Mouse (Mus musculus) cerebral cortex, adult 2 months (tissue): ENCODE measurements around the gene Hoxc6.

Source experiments
- WGBS: fragments of 180-500 bp; shearing (Covaris S2); methylation state at CpG from one replicate; pipeline ENCODE4 v1.1.7; 2018; 5-methylcytosine and 5-hydroxymethylcytosine counted together

Hoxc6 gene

DNA sequence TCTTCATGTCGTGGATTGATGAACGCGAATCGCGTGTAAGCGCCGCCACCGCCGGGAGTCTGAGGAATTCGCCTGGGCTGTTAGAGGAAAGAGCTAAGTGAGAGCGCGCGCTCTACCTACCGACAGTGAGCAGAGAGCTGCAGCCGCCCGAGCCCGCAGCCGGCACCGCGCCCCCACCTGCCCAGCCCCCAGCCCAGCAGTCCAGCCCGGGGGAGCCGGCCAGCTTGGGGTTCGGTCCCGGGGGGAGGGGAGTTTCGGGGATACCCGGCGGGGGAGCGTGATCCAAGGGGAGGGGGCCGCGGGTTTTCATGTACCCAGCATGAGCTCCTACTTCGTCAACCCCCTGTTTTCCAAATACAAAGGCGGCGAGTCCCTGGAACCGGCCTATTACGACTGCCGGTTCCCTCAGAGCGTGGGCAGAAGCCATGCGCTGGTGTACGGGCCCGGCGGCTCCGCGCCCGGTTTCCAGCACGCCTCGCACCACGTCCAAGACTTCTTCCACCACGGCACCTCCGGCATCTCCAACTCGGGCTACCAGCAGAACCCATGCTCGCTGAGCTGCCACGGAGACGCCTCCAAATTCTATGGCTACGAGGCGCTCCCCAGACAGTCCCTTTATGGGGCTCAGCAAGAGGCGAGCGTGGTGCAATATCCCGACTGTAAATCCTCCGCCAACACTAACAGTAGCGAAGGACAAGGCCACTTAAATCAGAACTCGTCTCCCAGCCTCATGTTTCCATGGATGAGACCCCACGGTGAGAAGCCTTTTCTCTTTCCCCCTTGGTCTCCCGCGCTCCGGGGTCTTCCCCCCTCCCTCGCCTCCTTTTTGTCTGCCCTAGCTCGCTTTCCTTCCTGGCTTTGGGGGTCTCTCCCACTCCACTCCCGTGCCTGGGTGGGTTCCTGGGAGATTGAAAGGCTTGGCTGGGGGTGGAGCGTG is 7.3 kb upstream of the Hoxc6 start, which contains the start of gene Hoxc8:
Hoxc8 (plus strand) TSS at position 147 of the 937 bp plus-strand sequence.
- 3% methylated on average over 69 of the region's 69 CpGs for WGBS

DNA sequence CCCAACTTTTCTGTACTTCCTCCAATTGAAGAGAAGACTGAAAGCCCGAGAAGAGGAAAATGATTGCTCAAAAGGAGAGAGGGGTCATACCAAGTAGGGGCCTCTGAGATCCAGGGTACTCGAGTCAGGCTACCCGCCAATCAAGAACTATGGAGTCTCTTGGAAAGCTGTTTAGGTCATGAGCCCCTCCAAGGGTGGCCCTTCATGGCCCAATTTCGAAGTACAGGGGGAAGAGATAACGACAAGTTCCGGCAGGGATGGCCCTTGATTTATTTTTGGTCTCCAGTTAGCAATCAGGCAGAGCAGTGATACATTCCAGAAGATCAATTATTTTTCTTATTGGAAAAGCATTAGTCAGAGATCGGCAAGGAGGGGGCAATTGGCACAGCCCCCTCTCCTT is 6.3 kb upstream of the Hoxc6 start:
- WGBS = 5% methylated on average over 7 of the region's 7 CpGs

DNA sequence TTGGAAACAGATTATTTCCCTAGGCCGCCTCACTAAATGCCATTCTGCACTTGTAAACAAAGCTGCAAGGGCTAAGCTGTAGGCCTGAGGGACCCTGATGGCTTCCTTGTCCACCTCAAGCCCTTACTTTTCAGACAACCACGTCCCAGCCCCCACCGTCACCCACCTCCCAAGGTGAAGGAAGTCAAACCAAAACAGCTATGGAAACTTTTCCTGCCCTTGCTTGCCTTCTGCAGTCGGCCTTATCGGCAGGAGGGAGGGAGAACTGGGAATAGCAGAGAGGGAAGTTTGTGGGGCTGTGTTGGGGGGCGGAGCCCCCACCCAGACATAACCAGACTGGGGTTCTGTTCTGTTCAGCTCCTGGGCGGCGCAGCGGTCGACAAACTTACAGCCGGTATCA is 5.9 kb upstream of the Hoxc6 start:
- WGBS = 6% methylated on average over 11 of the region's 11 CpGs

DNA sequence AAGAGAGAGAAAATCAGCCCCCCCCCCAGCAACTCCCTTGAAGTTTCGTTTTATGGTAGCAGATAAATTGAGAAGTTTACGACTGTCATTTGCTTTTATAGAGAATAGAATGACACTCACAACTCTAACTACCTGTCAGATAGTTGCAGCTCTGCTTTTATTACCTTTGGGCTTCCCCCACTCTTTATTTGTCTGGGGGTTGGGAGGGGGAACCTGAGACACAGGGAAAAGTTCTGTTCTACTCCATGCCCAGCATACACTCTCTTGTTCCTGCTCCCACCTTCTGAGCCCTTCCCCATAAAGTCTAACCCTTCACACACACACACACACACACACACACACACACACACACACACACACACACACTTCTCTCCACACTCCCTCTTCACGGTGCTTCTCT is 5.2 kb upstream of the Hoxc6 start:
- 5% methylated on average over 3 of the region's 3 CpGs for WGBS

DNA sequence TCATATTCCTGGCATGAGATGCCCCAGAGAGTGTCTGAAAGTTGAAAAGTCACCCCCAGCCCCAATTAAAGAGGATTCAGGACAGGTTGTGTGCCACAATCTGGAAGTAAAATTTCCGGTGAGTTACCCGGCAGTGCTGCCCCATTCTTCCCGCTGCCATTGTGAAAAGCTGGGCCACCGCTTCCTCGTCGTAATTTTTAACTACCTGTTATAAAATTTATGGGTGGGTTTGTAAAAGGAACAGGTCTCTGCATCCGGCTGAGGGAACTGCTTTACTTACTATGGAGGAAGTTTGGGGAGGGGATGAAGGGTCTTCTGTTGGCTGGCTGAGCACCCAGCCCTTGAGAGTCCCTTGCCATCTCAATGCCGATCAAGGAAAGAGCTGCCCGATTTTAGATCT is 1.5 kb upstream of the Hoxc6 start:
- 4% methylated on average over 9 of the region's 9 CpGs for WGBS

DNA sequence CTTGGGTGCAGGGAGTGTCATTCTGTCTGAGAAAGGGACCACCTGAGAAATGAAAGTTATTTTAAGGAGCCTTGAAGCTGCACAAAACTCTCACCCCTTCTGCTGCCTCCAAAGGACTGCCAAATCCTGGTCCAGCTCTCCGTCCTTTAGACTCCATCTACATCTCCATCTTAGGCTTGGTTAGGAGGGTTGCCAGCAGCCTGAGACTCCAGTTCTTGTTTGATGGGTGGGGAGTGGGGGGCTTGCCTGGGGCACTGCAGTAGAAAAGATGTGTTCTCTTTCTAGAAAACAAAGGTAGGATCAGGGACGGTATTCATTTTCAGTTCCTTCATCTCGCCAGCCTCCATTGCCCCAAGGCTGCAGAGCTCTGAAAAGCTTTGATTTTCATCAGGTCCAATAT is 626 bp upstream of the Hoxc6 start:
- WGBS = 7% methylated on average over 3 of the region's 3 CpGs

DNA sequence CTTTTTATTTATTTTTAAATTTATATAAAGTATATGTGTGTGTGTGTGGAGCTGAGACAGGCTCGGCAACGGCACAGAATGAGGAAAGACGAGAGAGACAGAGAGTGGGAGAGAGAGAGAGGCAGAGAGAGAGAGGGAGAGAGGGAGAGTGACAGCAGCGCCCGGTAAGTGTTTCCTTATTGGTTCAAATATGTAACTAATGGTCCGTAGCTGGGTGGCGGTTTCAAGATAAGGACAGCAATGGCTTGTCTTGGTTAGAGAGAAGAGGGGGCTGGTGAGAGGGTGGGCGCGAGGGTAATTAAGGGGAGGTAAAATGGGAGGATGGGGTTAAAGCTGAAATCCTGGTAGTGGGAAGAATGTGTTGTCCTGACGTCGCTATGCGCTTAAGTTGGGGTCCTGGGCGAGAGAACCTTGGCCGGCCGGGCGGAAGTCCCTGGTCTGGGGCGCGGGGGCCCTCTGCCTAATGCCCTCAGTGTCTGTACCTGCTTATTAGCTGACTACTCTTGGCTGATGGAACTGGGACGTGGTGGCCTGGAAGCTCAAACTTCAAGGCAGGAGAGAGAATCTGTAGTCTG is 638 bp downstream of the Hoxc6 start:
- WGBS = 3% methylated on average over 19 of the region's 19 CpGs

DNA sequence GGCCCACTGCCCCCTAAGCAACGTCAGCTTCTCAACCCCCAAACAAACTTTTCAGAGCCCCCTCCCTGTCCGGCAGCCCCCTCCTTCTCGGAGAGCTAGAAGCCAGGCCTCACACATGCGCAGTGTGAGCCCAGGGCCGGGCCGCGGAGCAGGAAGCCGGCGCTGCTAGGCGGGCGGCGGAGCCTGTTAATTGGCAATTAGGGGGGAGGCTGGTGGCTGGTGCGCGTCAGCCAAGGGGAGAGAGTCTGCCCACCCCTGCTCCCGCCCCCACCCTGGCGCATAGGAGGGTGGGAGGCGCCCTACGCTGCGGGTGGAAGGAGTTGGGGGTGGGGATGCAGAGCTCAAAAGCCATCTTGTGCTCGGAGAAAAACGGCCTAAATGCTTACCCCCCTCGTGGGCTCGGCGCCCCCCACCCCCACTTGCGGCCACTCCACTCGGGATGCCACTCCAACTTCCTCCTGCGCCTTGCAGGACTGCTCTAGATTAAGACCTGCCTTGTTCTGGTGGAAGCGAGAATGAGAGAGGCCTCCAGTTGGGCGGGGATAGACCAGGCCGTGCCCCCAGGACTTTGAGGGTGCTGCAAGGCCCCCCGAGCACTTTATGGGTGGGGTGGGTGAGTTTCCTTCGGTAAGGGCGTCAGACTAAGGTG is 1.2 kb downstream of the Hoxc6 start:
- WGBS = under 1% methylated on average over 33 of the region's 33 CpGs

DNA sequence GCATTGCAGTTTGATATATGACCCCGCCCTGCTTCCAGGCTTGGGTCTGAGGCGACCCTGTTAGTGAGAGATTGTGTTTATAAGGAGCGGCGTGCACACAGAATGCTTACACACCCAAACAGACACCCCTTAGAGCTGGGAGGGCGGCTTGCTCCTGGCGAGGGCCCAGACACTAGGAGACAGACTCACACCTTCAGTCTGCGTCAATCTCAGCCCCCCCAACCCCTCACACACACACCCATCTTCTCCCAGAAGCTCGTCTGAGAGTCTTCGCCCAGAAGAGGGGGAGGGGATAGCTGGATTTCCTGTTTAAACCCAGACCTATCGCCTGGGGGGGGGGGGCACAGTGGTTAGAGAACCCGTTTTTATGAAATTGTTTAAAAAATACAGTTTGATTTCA is 1.9 kb downstream of the Hoxc6 start:
- 7% methylated on average over 11 of the region's 11 CpGs for WGBS

DNA sequence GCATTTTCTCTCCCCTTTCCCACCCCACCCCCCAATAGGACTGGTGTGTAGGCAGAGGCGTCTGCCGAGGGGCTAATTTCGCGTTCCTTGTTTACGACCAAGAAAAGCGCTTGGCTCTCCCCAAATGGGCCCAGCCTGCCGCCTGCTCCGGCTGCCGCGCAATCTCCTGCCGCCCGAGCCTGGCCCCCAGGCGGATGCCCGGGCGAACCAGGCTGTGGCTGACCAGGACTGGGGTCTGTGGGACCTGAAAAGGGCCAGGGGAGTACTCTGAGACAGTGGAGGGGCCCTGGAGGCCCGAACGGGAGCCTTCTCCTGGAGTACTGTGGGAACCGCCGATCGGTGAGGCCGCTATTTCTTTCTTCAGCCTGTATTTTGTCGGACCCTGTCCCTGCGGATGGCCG is 2.4 kb downstream of the Hoxc6 start:
- 13% methylated on average over 24 of the region's 24 CpGs for WGBS

DNA sequence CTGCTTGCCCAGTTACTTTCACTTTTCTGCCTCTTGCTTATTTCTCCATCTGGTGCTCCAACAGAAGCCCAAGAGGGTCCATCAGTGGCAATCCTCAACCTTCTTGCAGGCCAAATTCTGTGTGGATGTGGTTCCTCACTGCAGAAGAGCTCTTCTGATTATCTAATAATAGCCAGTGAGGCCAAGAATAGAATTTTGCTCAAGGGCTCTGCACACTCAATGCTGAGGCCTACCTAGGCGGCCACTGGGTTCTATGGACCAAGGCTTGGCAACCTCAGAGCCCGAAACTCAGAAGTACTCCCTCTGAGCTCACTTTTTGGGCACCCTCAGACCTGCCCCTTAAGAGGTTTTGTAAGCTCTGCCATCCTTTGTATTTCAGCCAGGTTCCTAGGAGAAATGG is 3.3 kb downstream of the Hoxc6 start:
- WGBS = 66% methylated on average over 2 of the region's 2 CpGs

DNA sequence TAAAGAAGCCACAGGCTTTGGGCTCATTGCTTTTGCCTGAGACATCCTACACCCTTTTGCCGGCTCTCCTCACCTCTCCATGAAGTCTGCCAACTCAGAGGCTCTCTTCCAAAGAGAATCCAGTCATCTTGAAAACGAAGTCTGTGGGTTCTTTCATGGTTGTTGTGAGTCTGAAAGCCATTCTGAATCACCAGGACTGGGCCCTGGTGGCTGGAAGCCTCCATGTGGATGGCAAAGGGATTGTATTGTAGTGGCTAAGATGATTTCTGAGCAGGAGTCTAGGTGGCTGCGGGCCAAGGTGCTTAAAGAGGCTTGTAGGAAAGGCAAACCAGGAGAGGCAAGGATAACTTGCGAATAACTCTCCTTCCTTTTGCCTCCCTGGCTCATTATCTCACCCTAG is 4.1 kb downstream of the Hoxc6 start:
- WGBS = 42% methylated on average over 4 of the region's 4 CpGs

DNA sequence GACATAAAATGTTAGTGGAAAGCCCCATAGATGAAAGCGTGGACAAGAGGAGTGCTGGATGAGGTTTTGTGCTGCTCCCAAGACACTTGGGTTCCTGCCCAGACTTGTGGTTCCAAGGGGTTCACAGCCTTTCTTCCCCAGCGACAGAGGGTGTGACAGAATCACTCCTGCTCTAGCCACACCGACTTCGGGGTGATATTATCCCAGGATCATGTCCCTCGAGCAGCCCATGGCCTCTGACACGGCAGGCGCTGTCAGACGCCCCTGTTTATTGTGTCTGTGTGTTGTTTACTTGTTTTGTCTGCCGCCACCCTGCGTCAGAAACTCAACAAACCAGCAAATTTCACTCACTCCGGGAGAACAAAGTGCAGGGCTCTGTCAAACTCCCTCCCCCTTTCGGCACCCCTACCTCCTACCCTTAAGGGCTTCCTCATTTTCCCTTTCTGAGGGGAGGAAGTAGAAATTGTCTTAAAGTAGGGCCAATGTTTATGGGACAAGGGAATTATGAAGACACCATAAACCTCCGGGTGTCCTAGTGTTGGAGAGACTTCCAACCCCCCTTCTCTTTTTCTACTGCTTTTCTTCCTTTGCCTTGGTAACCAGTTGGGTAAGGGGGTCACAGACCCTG is 4.9 kb downstream of the Hoxc6 start:
- 11% methylated on average over 13 of the region's 13 CpGs for WGBS

DNA sequence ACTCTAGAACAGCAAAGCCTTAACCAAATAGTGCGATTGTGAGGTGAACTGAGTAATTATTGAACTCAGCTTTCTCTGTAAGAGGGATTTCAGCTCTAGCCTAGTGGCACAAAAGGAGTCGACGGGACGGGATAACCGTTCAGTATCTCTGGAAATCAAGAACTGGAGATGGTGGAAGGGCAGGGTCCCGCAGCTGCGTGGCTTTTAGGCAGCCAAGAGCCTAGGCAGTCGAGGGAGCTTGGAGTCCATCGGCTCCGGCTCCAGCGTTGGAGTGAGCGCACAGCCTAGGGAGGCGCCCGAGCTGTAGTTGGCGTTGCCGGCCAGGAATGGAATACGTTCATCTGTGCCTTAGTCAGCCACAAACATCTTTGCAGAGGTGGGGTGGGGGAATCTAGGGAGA is 7.3 kb downstream of the Hoxc6 start:
- WGBS = 3% methylated on average over 17 of the region's 17 CpGs

DNA sequence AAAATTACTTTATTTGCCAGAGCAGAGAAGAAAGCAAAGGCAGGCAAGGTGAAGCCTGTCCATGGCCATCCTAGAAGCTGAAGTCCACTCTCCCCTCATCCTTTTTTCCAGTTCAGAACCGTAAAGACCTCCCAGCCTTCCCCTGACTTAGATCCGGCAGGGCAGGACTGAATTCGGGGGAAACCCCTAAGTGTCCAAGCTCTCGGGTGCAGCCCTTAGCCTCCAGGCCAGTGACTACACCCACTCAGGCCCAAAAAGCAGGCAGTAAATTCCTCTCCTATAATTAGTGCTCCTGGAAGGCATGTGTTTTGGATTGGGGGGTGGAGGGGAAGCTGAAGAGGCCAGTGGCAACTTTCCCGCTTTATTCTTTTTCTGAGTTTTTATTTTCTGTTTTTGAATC is 7.7 kb downstream of the Hoxc6 start:
- WGBS = 5% methylated on average over 5 of the region's 5 CpGs

DNA sequence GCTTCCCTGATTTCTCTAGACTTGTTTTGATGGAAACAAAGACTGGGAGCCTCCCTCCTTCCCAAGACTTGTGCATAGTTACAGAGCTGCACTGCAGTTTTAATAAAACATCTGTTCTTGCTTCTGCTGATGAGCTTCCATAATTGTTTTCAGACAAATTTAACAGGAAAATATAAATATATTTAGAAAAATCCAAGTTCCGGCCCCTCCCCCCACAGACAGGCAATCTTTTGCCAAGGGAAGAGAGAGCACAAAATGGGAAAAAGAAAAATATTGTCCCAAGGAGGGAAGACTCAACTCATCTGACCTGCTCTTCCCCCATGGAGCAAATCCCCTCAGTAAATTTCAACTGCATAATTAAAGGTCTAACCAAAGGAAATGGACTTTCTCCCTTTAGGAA is 8.3 kb downstream of the Hoxc6 start:
- whole genome bisulfite sequencing = 21% methylated on average over 1 of the region's 1 CpGs

DNA sequence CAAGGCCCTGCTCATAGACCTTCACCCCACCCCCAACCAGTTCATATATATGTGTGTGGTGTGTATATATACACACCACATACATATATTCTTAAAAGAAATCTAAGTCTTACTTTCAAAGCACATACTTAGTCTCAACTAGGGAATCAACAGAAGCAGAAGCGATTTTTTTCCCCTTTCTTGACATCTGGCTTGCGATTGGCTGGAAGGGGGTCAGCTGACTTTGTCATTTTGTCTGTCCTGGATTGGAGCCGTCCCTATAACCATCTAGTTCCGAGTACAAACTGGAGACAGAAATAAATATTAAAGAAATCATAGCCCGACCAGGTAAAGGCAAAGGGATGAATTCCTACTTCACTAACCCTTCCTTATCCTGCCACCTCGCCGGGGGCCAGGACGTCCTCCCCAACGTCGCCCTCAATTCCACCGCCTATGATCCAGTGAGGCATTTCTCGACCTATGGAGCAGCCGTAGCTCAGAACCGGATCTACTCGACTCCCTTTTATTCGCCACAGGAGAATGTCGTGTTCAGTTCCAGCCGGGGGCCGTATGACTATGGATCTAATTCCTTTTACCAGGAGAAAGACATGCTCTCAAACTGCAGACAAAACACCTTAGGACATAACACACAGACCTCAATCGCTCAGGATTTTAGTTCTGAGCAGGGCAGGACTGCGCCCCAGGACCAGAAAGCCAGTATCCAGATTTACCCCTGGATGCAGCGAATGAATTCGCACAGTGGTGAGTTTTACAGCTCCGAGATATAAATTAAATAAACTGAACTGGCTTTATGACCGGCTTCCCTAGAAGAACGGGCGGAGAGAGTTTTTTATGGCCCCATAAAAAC is 11.4 kb downstream of the Hoxc6 start:
- WGBS = 3% methylated on average over 27 of the region's 27 CpGs

DNA sequence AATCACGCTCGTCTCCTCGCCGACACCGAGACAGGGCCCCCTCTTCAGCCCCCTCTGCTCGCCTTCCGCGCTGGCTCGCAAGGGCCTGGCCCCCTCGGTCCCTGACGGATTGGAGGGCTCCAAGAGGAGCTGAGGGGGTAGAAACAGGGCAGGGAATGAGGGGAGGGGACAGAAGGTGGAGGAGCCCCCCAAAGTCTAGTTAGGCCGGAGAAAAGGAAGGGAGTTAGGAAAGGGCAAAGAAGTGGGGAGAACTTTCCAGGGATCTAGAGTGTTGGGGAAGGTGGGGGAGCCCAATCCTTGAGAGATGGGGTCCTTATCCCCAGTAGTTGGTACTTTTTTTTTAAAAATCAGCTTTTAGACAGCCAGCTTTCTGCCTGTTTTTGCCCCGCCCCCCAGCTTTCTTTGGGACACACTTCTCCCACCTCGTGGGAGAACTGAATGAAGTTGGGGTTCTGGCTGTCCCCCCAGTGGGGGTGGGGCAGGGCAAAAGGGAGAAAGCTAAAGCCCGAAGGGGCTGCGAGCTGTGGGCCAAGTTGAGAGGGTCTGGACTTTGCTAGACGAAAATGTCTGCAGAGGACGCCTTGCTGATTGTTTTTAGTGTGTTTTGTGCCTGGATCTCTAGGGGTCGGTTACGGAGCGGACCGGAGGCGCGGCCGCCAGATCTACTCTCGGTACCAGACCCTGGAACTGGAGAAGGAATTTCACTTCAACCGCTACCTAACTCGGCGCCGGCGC is 12.2 kb downstream of the Hoxc6 start:
- 4% methylated on average over 31 of the region's 31 CpGs for WGBS

DNA sequence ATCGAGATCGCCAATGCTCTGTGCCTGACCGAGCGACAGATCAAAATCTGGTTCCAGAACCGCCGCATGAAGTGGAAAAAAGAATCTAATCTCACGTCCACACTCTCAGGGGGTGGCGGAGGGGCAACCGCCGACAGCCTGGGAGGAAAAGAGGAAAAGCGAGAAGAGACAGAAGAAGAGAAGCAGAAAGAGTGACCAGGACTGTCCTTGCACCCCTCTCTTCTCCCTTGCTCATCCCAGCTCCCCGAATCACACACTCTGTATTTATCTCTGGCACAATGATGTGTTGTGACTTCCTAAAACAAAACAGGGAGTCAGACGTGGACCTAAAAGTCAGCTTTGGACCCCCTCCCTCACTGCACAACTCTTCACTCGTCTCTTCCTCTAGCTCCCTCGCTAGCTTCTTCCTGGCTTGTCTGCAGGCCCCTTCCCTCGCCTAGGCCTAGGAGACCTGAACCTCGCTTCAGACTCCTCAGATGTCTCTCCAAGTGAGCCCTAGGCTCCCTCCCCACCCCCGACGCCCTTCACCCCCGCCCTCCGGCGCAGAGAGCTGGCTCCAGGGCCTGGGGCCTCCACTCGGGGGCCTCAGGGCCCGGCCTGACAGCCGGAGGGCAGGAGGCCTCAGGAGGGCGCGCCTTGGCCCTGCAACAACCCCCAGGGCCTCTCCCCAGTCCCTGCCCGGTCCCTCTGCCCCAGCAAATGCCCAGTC is 12.9 kb downstream of the Hoxc6 start:
- WGBS = 4% methylated on average over 28 of the region's 28 CpGs

DNA sequence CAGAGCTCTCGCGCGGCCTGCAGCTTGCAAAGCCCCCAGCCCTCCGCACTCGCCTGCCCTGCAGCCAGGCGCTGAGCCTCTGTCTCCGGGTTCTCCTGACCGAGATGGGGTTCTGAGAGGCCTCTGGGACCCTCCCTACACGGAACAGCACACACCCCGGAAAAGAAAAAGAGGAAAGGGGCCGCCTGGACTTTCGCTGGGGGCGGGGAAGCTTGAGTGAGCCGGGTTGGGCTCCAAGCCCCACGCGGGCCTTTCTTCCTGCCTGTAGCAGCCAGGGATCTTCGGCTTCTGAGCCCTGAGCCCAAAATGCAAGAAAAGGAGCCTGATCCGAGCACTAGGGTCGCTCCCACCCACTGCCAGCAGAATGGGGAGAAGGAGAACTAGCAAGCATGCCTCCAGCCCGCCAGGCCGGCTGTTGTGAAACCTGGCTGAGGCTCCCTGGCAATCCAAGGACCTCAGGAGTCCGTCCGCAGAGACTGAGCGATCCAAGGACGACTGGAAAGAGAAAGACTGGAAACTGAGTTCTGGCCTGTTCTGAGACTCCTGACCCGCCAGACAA is 13.9 kb downstream of the Hoxc6 start:
- 8% methylated on average over 26 of the region's 26 CpGs for WGBS
